Mouse (Mus musculus) CH12.LX (cell line): ENCODE measurements around the gene Gm8011. TPM values are rescaled to one million over a fixed set of nuclear protein-coding genes. Genes with fewer than 3 reads are reported as not detected.
"Not testable (repeated sequence)": the region's sequence is repeated elsewhere in the genome, so short reads cannot be mapped to it uniquely, and the experiment has no call there.

Experiments used
- DNase-seq: peaks from one replicate; pipeline ENCODE4 v3.0.0-alpha.2; 2013; ENCODE audit errors: extremely low read depth
- H3K27ac ChIP-seq: 2 replicates; pipeline ENCODE4 v1.5.1; 2012; ENCODE audit warnings: low read depth, mild to moderate bottlenecking, control low read depth, moderate library complexity; ENCODE audit not compliant: insufficient read depth
- H3K27me3 ChIP-seq: replicated peaks from 2 replicates; pipeline ENCODE3; 2012; ENCODE audit warnings: inconsistent platforms
- H3K36me3 ChIP-seq, 2 experiments: replicated peaks in 1 of 2; 2 replicates each; pipeline versions ENCODE3 to v1.6.1; 2012; ENCODE audit warnings: inconsistent platforms in 1 of 2, low read length in 1 of 2, mild to moderate bottlenecking in 1 of 2, mixed read lengths in 1 of 2, moderate library complexity in 1 of 2; ENCODE audit not compliant: control insufficient read depth in 1 of 2, insufficient read depth in 1 of 2
- H3K4me1 ChIP-seq, 2 experiments: 2 replicates each; pipeline ENCODE4 v1.6.1; 2012; ENCODE audit warnings: inconsistent platforms in 1 of 2, moderate library complexity in 1 of 2; ENCODE audit not compliant: insufficient read depth in 2 of 2, control insufficient read depth in 1 of 2
- H3K4me2 ChIP-seq: 2 replicates; pipeline ENCODE4 v1.6.1; 2012; ENCODE audit warnings: low read depth, mild to moderate bottlenecking, control low read depth; ENCODE audit not compliant: poor library complexity, insufficient read depth, severe bottlenecking
- H3K4me3 ChIP-seq, 3 experiments: fragments of 150-350 bp in 1 of 3; sonication (generic) in 1 of 3; replicated peaks in 1 of 3; 2 replicates each; pipeline versions ENCODE3 to v1.5.1; 2011 to 2012; ENCODE audit warnings: low read depth in 2 of 3, low read length in 2 of 3, mild to moderate bottlenecking in 2 of 3, moderate library complexity in 2 of 3, control low read depth in 1 of 3, improper control_type of control experiment in 1 of 3, inconsistent platforms in 1 of 3, mixed read lengths in 1 of 3; ENCODE audit not compliant: poor library complexity in 1 of 3
- H3K79me2 ChIP-seq: replicated peaks from 2 replicates; pipeline ENCODE4 v1.6.1; 2012; ENCODE audit warnings: mild to moderate bottlenecking, moderate library complexity; ENCODE audit not compliant: control insufficient read depth, poor library complexity, insufficient read depth, severe bottlenecking; ENCODE audit errors: extremely low read depth
- H3K9ac ChIP-seq: 2 replicates; pipeline ENCODE4 v1.6.1; 2012; ENCODE audit warnings: low read depth, mild to moderate bottlenecking, control low read depth, moderate library complexity; ENCODE audit not compliant: insufficient read depth
- H3K9me3 ChIP-seq: replicated peaks from 2 replicates; pipeline ENCODE3; 2012; ENCODE audit warnings: low read length, inconsistent platforms, mixed read lengths
- dilution Hi-C: fragments of 300-500 bp; cut with MboI; formaldehyde crosslinking; loops from 2 replicates; pipeline ENCODE4 v1.14.3; 2020; ENCODE audit warnings: low sequenced_read_pairs; ENCODE audit not compliant: extremely low pct_unique_long_range_greater_than_20kb, extremely low pct_ligation_motif_present
- in situ Hi-C: fragments of 300-500 bp; cut with MboI; formaldehyde crosslinking; loops from 3 replicates; pipeline ENCODE4 v1.14.3; 2019; ENCODE audit warnings: low sequenced_read_pairs, low pct_ligation_motif_present, low pct_unique_long_range_greater_than_20kb, mixed read lengths
- polyA plus RNA-seq: library from polyadenylated mRNA; unstranded; fragments of >175 nt; gene quantifications from 2 replicates; pipeline ENCODE4 v1.2.1, GENCODE M21; 2012; ENCODE audit warnings: low read depth; ENCODE audit not compliant: insufficient read length
- total RNA-seq, 2 experiments: library from RNA; depleted of rRNA; stranded (reverse); fragments of 300-350 nt in 1 of 2; fragments of >200 nt in 1 of 2; gene quantifications; 2 replicates each; pipeline ENCODE4 v1.2.3; 2012 to 2014

The Gm8011 gene
- total RNA-seq (2012; rRNA removed) (not detected in 2 replicates), total RNA-seq (2014; rRNA removed) (not detected in 2 replicates), polyA plus RNA-seq (not detected in 2 replicates)

- H3K79me2 ChIP-seq, dilution Hi-C loops, in situ Hi-C loops, DNase-seq, H3K4me2 ChIP-seq, H3K27me3 ChIP-seq, H3K36me3 ChIP-seq, H3K4me3 ChIP-seq, H3K27ac ChIP-seq, H3K4me1 ChIP-seq, H3K9ac ChIP-seq, H3K9me3 ChIP-seq: not testable (repeated sequence)
Observed at GRCm38 (mm10) chr14:42463581-42463980, at the start of gene Gm8011. Gm8011 (plus strand) TSS chr14:42463881.

- H3K27ac ChIP-seq, H3K9me3 ChIP-seq, dilution Hi-C loops, H3K27me3 ChIP-seq, H3K79me2 ChIP-seq, H3K36me3 ChIP-seq, H3K4me1 ChIP-seq, DNase-seq, H3K9ac ChIP-seq, H3K4me2 ChIP-seq, in situ Hi-C loops, H3K4me3 ChIP-seq: not testable (repeated sequence)
Observed at GRCm38 (mm10) chr14:42439573-42439972, 24.1 kb upstream of the Gm8011 start, which contains the start of gene Gm8005. Gm8005 (minus strand) TSS chr14:42439673.

- H3K27me3 ChIP-seq, H3K9me3 ChIP-seq, H3K4me2 ChIP-seq, in situ Hi-C loops, H3K36me3 ChIP-seq, H3K27ac ChIP-seq, H3K79me2 ChIP-seq, dilution Hi-C loops, H3K4me1 ChIP-seq, H3K9ac ChIP-seq, DNase-seq, H3K4me3 ChIP-seq: not testable (repeated sequence)
Observed at GRCm38 (mm10) chr14:42502249-42502648, 38.6 kb downstream of the Gm8011 start, which contains the start of gene Gm8020. Gm8020 (minus strand) TSS chr14:42502349.

Other genes starting within 250 kb of the Gm8011 start
- gene Gm17026, start 203.8 kb upstream of the Gm8011 start, total RNA-seq (2012; rRNA removed): not detected in 2 replicates
- not detected in 2 replicates for gene Gm17026, start 203.8 kb upstream of the Gm8011 start, total RNA-seq (2014; rRNA removed)
- gene Gm17026, start 203.8 kb upstream of the Gm8011 start, polyA plus RNA-seq: not detected in 2 replicates
- gene Gm9611, start 166.5 kb upstream of the Gm8011 start, total RNA-seq (2012; rRNA removed): not detected in 2 replicates
- gene Gm9611, start 166.5 kb upstream of the Gm8011 start, total RNA-seq (2014; rRNA removed): not detected in 2 replicates
- not detected in 2 replicates for gene Gm9611, start 166.5 kb upstream of the Gm8011 start, polyA plus RNA-seq
- not detected in 2 replicates for gene Gm7995, start 153.7 kb upstream of the Gm8011 start, total RNA-seq (2012; rRNA removed)
- gene Gm7995, start 153.7 kb upstream of the Gm8011 start, total RNA-seq (2014; rRNA removed): not detected in 2 replicates
- gene Gm7995, start 153.7 kb upstream of the Gm8011 start, polyA plus RNA-seq: not detected in 2 replicates
- gene Gm8005, start 24.2 kb upstream of the Gm8011 start, total RNA-seq (2012; rRNA removed): not detected in 2 replicates
- not detected in 2 replicates for gene Gm8005, start 24.2 kb upstream of the Gm8011 start, total RNA-seq (2014; rRNA removed)
- gene Gm8005, start 24.2 kb upstream of the Gm8011 start, polyA plus RNA-seq: not detected in 2 replicates
- gene Gm8020, start 38.5 kb downstream of the Gm8011 start, total RNA-seq (2012; rRNA removed): not detected in 2 replicates
- gene Gm8020, start 38.5 kb downstream of the Gm8011 start, total RNA-seq (2014; rRNA removed): not detected in 2 replicates
- not detected in 2 replicates for gene Gm8020, start 38.5 kb downstream of the Gm8011 start, polyA plus RNA-seq
- gene Gm8024, start 60.4 kb downstream of the Gm8011 start, total RNA-seq (2012; rRNA removed): not detected in 2 replicates
- not detected in 2 replicates for gene Gm8024, start 60.4 kb downstream of the Gm8011 start, total RNA-seq (2014; rRNA removed)
- not detected in 2 replicates for gene Gm8024, start 60.4 kb downstream of the Gm8011 start, polyA plus RNA-seq
- not detected in 2 replicates for gene Gm17124, start 136.0 kb downstream of the Gm8011 start, total RNA-seq (2012; rRNA removed)
- gene Gm17124, start 136.0 kb downstream of the Gm8011 start, total RNA-seq (2014; rRNA removed): not detected in 2 replicates
- not detected in 2 replicates for gene Gm17124, start 136.0 kb downstream of the Gm8011 start, polyA plus RNA-seq
- not detected in 2 replicates for gene Gm3633, start 178.0 kb downstream of the Gm8011 start, total RNA-seq (2012; rRNA removed)
- gene Gm3633, start 178.0 kb downstream of the Gm8011 start, total RNA-seq (2014; rRNA removed): not detected in 2 replicates
- gene Gm3633, start 178.0 kb downstream of the Gm8011 start, polyA plus RNA-seq: not detected in 2 replicates
- not detected in 2 replicates for gene Gm10378, start 192.1 kb downstream of the Gm8011 start, total RNA-seq (2012; rRNA removed)
- not detected in 2 replicates for gene Gm10378, start 192.1 kb downstream of the Gm8011 start, total RNA-seq (2014; rRNA removed)
- gene Gm10378, start 192.1 kb downstream of the Gm8011 start, polyA plus RNA-seq: not detected in 2 replicates